Mouse (Mus musculus): ENCODE data around the gene Olfr1511. TPM values are rescaled to one million over a fixed set of nuclear protein-coding genes. Genes with fewer than 3 reads are reported as not detected.

Gene Olfr1511
- polyA plus RNA-seq, 1 experiment from 2014 or later: not detected

- H3K36me3 ChIP-seq (ENCODE audit: control insufficient read depth, insufficient read depth, low read length): no peaks in the 10 kb centered on the region
- no peak for DNase-seq (ENCODE audit: low spot score)
- WGBS: 77% methylated on average over 4 of the region's 4 CpGs
- no peaks in the 10 kb centered on the region for H3K4me1 ChIP-seq (ENCODE audit: control insufficient read depth, insufficient read depth, low read length)
- no peak within 1 kb of the TSS for H3K9ac ChIP-seq (ENCODE audit: low read depth, low read length)
- no peaks in the 10 kb centered on the region for H3K9me3 ChIP-seq (ENCODE audit: control insufficient read depth, low read length)
- H3K27ac ChIP-seq (replicated peaks; ENCODE audit: low read depth, low read length): no peak within 1 kb of the TSS
- H3K4me3 ChIP-seq (ENCODE audit: low read depth, low read length): no peak within 1 kb of the TSS
- H3K4me2 ChIP-seq (ENCODE audit: low read depth, low read length): no peak within 1 kb of the TSS
- no peaks in the 10 kb centered on the region for H3K27me3 ChIP-seq (replicated peaks; ENCODE audit: control insufficient read depth, insufficient read depth, low read length)
- no peak for ATAC-seq (ENCODE audit: low read depth)
These were observed 40.9 kb downstream of the Olfr1511 start, which contains the start of gene Olfr1513 for GRCm38 (mm10) chr14:52356308-52356707. Gene Olfr1513, minus strand, starts transcription at chr14:52356408.

Other genes starting within 250 kb of the Olfr1511 start
- gene Supt16, start 200.0 kb downstream of the Olfr1511 start, polyA plus RNA-seq (2014; fragmentation: Nextera tagmentation; extraction: Ambion mirVana): 48.7 and 60.0 TPM in 2 replicates
- gene Chd8, start 139.6 kb downstream of the Olfr1511 start, polyA plus RNA-seq (2014; fragmentation: Nextera tagmentation; extraction: Ambion mirVana): 35.5 and 42.9 TPM in 2 replicates
- gene Tox4, start 118.2 kb downstream of the Olfr1511 start, polyA plus RNA-seq (2014; fragmentation: Nextera tagmentation; extraction: Ambion mirVana): 36.9 and 38.5 TPM in 2 replicates
- 17.3 and 19.9 TPM in 2 replicates for gene Rab2b, start 117.8 kb downstream of the Olfr1511 start, polyA plus RNA-seq (2014; fragmentation: Nextera tagmentation; extraction: Ambion mirVana)
- 27.0 and 36.8 TPM in 2 replicates for gene Mettl3, start 92.3 kb downstream of the Olfr1511 start, polyA plus RNA-seq (2014; fragmentation: Nextera tagmentation; extraction: Ambion mirVana)
- 18.1 and 19.4 TPM in 2 replicates for gene Sall2, start 68.6 kb downstream of the Olfr1511 start, polyA plus RNA-seq (2014; fragmentation: Nextera tagmentation; extraction: Ambion mirVana)
- gene Olfr1513, start 41.0 kb downstream of the Olfr1511 start, polyA plus RNA-seq (2014; fragmentation: Nextera tagmentation; extraction: Ambion mirVana): 0.14 and 0.18 TPM in 2 replicates
- gene Olfr1512, start 18.2 kb downstream of the Olfr1511 start, polyA plus RNA-seq (2014; fragmentation: Nextera tagmentation; extraction: Ambion mirVana): 0.10 TPM in 1 of 2 replicates, not detected in the other
- gene Olfr1510, start 17.0 kb upstream of the Olfr1511 start, polyA plus RNA-seq (2014; fragmentation: Nextera tagmentation; extraction: Ambion mirVana): not detected in 2 replicates
- not detected in 2 replicates for gene Olfr1509, start 45.6 kb upstream of the Olfr1511 start, polyA plus RNA-seq (2014; fragmentation: Nextera tagmentation; extraction: Ambion mirVana)
- gene Olfr1508, start 70.1 kb upstream of the Olfr1511 start, polyA plus RNA-seq (2014; fragmentation: Nextera tagmentation; extraction: Ambion mirVana): not detected in 2 replicates
- gene Olfr1507, start 98.4 kb upstream of the Olfr1511 start, polyA plus RNA-seq (2014; fragmentation: Nextera tagmentation; extraction: Ambion mirVana): 0.25 TPM in 1 of 2 replicates, not detected in the other

All from embryonic facial prominence, embryonic 14.5 days (tissue).